In the genomic region with DNA sequence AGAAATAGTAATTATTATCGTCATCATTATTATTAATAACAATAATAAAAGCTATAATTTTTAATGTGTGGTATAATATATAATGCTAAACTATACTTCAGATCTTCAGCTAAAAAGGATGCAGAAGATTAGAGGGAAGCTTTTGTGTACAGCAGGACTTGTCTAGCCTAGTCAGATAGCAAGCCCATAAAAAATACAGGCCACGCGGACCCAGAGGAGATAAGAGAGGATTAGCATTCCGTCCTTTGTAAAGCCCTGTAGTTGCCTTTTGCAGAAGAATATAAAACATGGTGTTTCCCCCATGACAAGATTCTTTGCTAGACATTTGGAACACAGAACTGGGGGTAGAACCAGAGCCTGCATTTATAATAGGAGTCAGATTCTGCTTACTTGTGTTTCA, we compare ENCODE assay signal across 16 mouse cellular contexts.
"Had no signal": no experiment of that assay in that cellular context is flagged by ENCODE, and none has a peak within 500 bp of the region (broad histone marks: within the 10 kb centered on the region; RNA-seq: fewer than 3 reads in every experiment).

No protein-coding gene starts in this region.

- DNase-seq: kidney, postnatal 10 days; kidney, postnatal 4 days; liver; liver, embryonic 13.5 days; liver, postnatal 0 days; lung, postnatal 14 days; right cerebral cortex, adult 18-20 months; right cerebral cortex, postnatal 25 days; thymus, postnatal 36 days had no signal

- H3K27ac ChIP-seq: layer of hippocampus, adult 2 months; limb, embryonic 12.5 days; liver, embryonic 13.5 days; lung, embryonic 15.5 days; macrophage; neural tube, embryonic 15.5 days had no signal

- H3K4me3 ChIP-seq: layer of hippocampus, adult 2 months; limb, embryonic 12.5 days; liver, embryonic 13.5 days; lung, embryonic 15.5 days; megakaryocyte, embryonic 14.5 days; neural tube, embryonic 15.5 days had no signal

- H3K27me3 ChIP-seq: limb, embryonic 12.5 days; liver, embryonic 13.5 days; lung, embryonic 15.5 days; megakaryocyte, embryonic 14.5 days; neural tube, embryonic 15.5 days had no signal

- H3K4me1 ChIP-seq: lung, embryonic 15.5 days; neural tube, embryonic 15.5 days had no signal

- ATAC-seq: liver, postnatal 0 days had no signal

- H3K36me3 ChIP-seq: limb, embryonic 12.5 days; liver, embryonic 13.5 days; lung, embryonic 15.5 days; neural tube, embryonic 15.5 days had no signal

- H3K9ac ChIP-seq: limb, embryonic 12.5 days; liver, embryonic 13.5 days; liver, postnatal 0 days; lung, embryonic 15.5 days; neural tube, embryonic 15.5 days had no signal

- H3K9me3 ChIP-seq: limb, embryonic 12.5 days; liver, embryonic 13.5 days; lung, embryonic 15.5 days; megakaryocyte, embryonic 14.5 days; neural tube, embryonic 15.5 days had no signal

- H3K4me2 ChIP-seq: limb, embryonic 12.5 days; liver, embryonic 13.5 days; lung, embryonic 15.5 days; midbrain, embryonic 11.5 days; neural tube, embryonic 15.5 days had no signal
